ENCODE assay signal across 8 mouse cellular contexts in genomic region chr2:109280272-109280599, GRCm38 (mm10). TPM values are rescaled to one million over a fixed set of nuclear protein-coding genes. Genes with fewer than 3 reads are reported as not detected.
DNase-seq lines count a peak whose midpoint lies in the region; ATAC-seq lines count a peak whose summit lies in the region.

No protein-coding gene starts in this region.

- WGBS in kidney, embryonic 14.5 days: 5% methylated on average over 4 of the region's 4 CpGs
- 7% methylated on average over 4 of the region's 4 CpGs for WGBS in hindbrain, embryonic 15.5 days
- 5% methylated on average over 4 of the region's 4 CpGs for WGBS in midbrain, embryonic 15.5 days

- peak overlapping the region; percentile 65 for H3K4me2 ChIP-seq in kidney, embryonic 14.5 days (replicated peaks; ENCODE audit: low read depth, low read length)
- H3K4me2 ChIP-seq in hindbrain, embryonic 15.5 days: peak overlapping the region; percentile 91
- peak overlapping the region; percentile 80 for H3K4me2 ChIP-seq in midbrain, embryonic 15.5 days

- no peaks in the 10 kb centered on the region for H3K27me3 ChIP-seq in kidney, embryonic 14.5 days (ENCODE audit: control insufficient read depth, insufficient read depth, low read length)
- no peaks in the 10 kb centered on the region for H3K27me3 ChIP-seq in hindbrain, embryonic 15.5 days
- H3K27me3 ChIP-seq in midbrain, embryonic 15.5 days (replicated peaks): no peaks in the 10 kb centered on the region

- no peaks in the 10 kb centered on the region; the same call in 1 of the 2 replicates for H3K4me1 ChIP-seq in kidney, embryonic 14.5 days (ENCODE audit: control insufficient read depth, insufficient read depth, low read length)
- H3K4me1 ChIP-seq in hindbrain, embryonic 15.5 days (replicated peaks): peaks cover 20% of the 10 kb centered on the region
- peaks cover 12% of the 10 kb centered on the region for H3K4me1 ChIP-seq in midbrain, embryonic 15.5 days

- H3K27ac ChIP-seq in kidney, embryonic 14.5 days (ENCODE audit: low read depth, low read length): 0 out of 2 replicates have a peak overlapping the region, but pooled peaks have one; percentile 42
- peak overlapping the region; percentile 82 for H3K27ac ChIP-seq in hindbrain, embryonic 15.5 days (replicated peaks)
- H3K27ac ChIP-seq in midbrain, embryonic 15.5 days: peak overlapping the region; percentile 78

- no peak for DNase-seq in kidney, adult 9 months
- peak; percentile 3 for DNase-seq in brain, embryonic 18.5 days (ENCODE audit: low read depth, low spot score)
- DNase-seq in left cerebral cortex, postnatal 14 days (ENCODE audit: low spot score in 2 of 2): no peak
- no peak for DNase-seq in spleen, postnatal 14 days (ENCODE audit: low spot score in 2 of 2)

- H3K36me3 ChIP-seq in kidney, embryonic 14.5 days (ENCODE audit: control insufficient read depth, insufficient read depth, low read length): no peaks in the 10 kb centered on the region
- no peaks in the 10 kb centered on the region for H3K36me3 ChIP-seq in hindbrain, embryonic 15.5 days
- no peaks in the 10 kb centered on the region for H3K36me3 ChIP-seq in midbrain, embryonic 15.5 days (replicated peaks)

- intact Hi-C loops in left cerebral cortex, postnatal 14 days (cut with DNase I): no loop called here

- no peak for ATAC-seq in kidney, embryonic 14.5 days (ENCODE audit: low FRiP score, low TSS enrichment)
- no peak for ATAC-seq in hindbrain, embryonic 15.5 days (ENCODE audit: low FRiP score, low read depth)
- ATAC-seq in midbrain, embryonic 15.5 days (replicated peaks): no peak
- ATAC-seq in monocyte, adult 5-6 weeks (replicated peaks; ENCODE audit: insufficient number of reproducible peaks, low FRiP score, low TSS enrichment, poor library complexity, severe bottlenecking): no peak

- H3K9me3 ChIP-seq in kidney, embryonic 14.5 days (ENCODE audit: control insufficient read depth, low read length): no peaks in the 10 kb centered on the region
- H3K9me3 ChIP-seq in hindbrain, embryonic 15.5 days: no peaks in the 10 kb centered on the region
- no peaks in the 10 kb centered on the region for H3K9me3 ChIP-seq in midbrain, embryonic 15.5 days

- H3K4me3 ChIP-seq in kidney, embryonic 14.5 days (ENCODE audit: low read length): peak overlapping the region; percentile 79
- H3K4me3 ChIP-seq in hindbrain, embryonic 15.5 days: peak overlapping the region; percentile 82
- H3K4me3 ChIP-seq in midbrain, embryonic 15.5 days: peak overlapping the region; percentile 55

- peak overlapping the region; percentile 50; the same call in 1 of the 2 replicates for H3K9ac ChIP-seq in kidney, embryonic 14.5 days (ENCODE audit: low read depth, low read length)
- H3K9ac ChIP-seq in hindbrain, embryonic 15.5 days: peak overlapping the region; percentile 62
- H3K9ac ChIP-seq in midbrain, embryonic 15.5 days: peak overlapping the region; percentile 57

RNA-seq across cellular contexts. Expression of gene Kif18a, which starts 0.3 kb away (rescaled TPM):
- polyA plus RNA-seq in kidney, embryonic 14.5 days (2014; fragmentation: Nextera tagmentation; extraction: Ambion mirVana): 27.0 and 27.1 TPM in 2 replicates
- polyA plus RNA-seq in hindbrain, embryonic 15.5 days (2015; fragmentation: Nextera tagmentation; extraction: Ambion mirVana): 5.6 and 8.1 TPM in 2 replicates
- polyA plus RNA-seq in midbrain, embryonic 15.5 days (2015; fragmentation: Nextera tagmentation; extraction: Ambion mirVana): 4.2 and 4.4 TPM in 2 replicates
- total RNA-seq in left cerebral cortex, postnatal 14 days (2021): 1 to 10 TPM; 1.4 to 1.8 TPM
- 4.1 to 8.2 TPM (median 6.2 TPM) in 3 replicates for total RNA-seq in monocyte, adult 5-6 weeks (2017)

RNA-seq across cellular contexts. Expression of gene Mettl15, which starts 0.3 kb away (rescaled TPM):
- polyA plus RNA-seq in kidney, embryonic 14.5 days (2014; fragmentation: Nextera tagmentation; extraction: Ambion mirVana): 10.1 and 11.4 TPM in 2 replicates
- 11.5 and 12.3 TPM in 2 replicates for polyA plus RNA-seq in hindbrain, embryonic 15.5 days (2015; fragmentation: Nextera tagmentation; extraction: Ambion mirVana)
- 11.0 and 11.7 TPM in 2 replicates for polyA plus RNA-seq in midbrain, embryonic 15.5 days (2015; fragmentation: Nextera tagmentation; extraction: Ambion mirVana)
- total RNA-seq in left cerebral cortex, postnatal 14 days (2021): 1 to 10 TPM; 5.2 to 5.8 TPM
- total RNA-seq in monocyte, adult 5-6 weeks (2017): 1.2 to 4.1 TPM (median 2.0 TPM) in 3 replicates
